Mouse (Mus musculus) heart, embryonic 14.5 days (tissue): ENCODE results near the gene Tomm20. TPM values are rescaled to one million over a fixed set of nuclear protein-coding genes. Genes with fewer than 3 reads are reported as not detected.

ENCODE experiments used
- ATAC-seq: fragments of 200-750 bp; cut with Nextera tagmentation; 2 replicates; pipeline ENCODE4 v1.8.0; 2017; ENCODE audit warnings: low read depth, moderate TSS enrichment; ENCODE audit not compliant: insufficient number of reproducible peaks, insufficient read depth, low FRiP score
- H3K27ac ChIP-seq, 2 experiments: fragments of 200-500 bp in 1 of 2; fragments of 300-500 bp in 1 of 2; sonication (generic) in 1 of 2; replicated peaks in 1 of 2; 2 replicates each; pipeline ENCODE4 v1.5.1; 2012 to 2014; ENCODE audit warnings: low read depth in 2 of 2, low read length in 2 of 2, control low read depth in 1 of 2, mild to moderate bottlenecking in 1 of 2, mixed read lengths in 1 of 2; ENCODE audit not compliant: control insufficient read depth in 1 of 2, insufficient read depth in 1 of 2
- H3K27me3 ChIP-seq: fragments of 300-500 bp; sonication (generic); 2 replicates; pipeline ENCODE4 v1.6.1; 2014; ENCODE audit warnings: mild to moderate bottlenecking, low read length, control low read depth; ENCODE audit not compliant: control insufficient read depth, insufficient read depth
- H3K36me3 ChIP-seq: fragments of 300-500 bp; sonication (generic); 2 replicates; pipeline ENCODE4 v1.6.1; 2014; ENCODE audit warnings: mild to moderate bottlenecking, control low read depth, low read length, mixed read lengths; ENCODE audit not compliant: control insufficient read depth, insufficient read depth
- H3K4me1 ChIP-seq, 2 experiments: fragments of 200-500 bp in 1 of 2; fragments of 300-500 bp in 1 of 2; sonication (generic) in 1 of 2; 2 replicates each; pipeline ENCODE4 v1.6.1; 2012 to 2014; ENCODE audit warnings: low read length in 2 of 2, control low read depth in 1 of 2, mixed read lengths in 1 of 2; ENCODE audit not compliant: control insufficient read depth in 2 of 2, insufficient read depth in 2 of 2
- H3K4me2 ChIP-seq: fragments of 300-500 bp; sonication (generic); 2 replicates; pipeline ENCODE4 v1.6.1; 2014; ENCODE audit warnings: mild to moderate bottlenecking, low read length
- H3K4me3 ChIP-seq, 2 experiments: fragments of 200-500 bp in 1 of 2; fragments of 300-500 bp in 1 of 2; sonication (generic) in 1 of 2; 2 replicates each; pipeline ENCODE4 v1.5.1; 2012 to 2014; ENCODE audit warnings: low read length in 2 of 2, mild to moderate bottlenecking in 2 of 2, control low read depth in 1 of 2, low read depth in 1 of 2, moderate library complexity in 1 of 2; ENCODE audit not compliant: control insufficient read depth in 1 of 2, insufficient read depth in 1 of 2
- H3K9ac ChIP-seq: fragments of 300-500 bp; sonication (generic); 2 replicates; pipeline ENCODE4 v1.6.1; 2014; ENCODE audit warnings: mild to moderate bottlenecking, low read length
- H3K9me3 ChIP-seq: fragments of 300-500 bp; sonication (generic); 2 replicates; pipeline ENCODE4 v1.6.1; 2016; ENCODE audit warnings: low read length, control low read depth; ENCODE audit not compliant: control insufficient read depth
- WGBS: fragments of 180-500 bp; shearing (Covaris S2); extraction: QIAGEN DNeasy Blood & Tissue Kit; methylation state at CpG from one replicate; pipeline ENCODE4 v1.1.7; 2014; 5-methylcytosine and 5-hydroxymethylcytosine counted together
- polyA plus RNA-seq: library from polyadenylated mRNA; unstranded; fragments of >200 nt; fragmentation: Nextera tagmentation; extraction: Ambion mirVana; gene quantifications from 2 replicates; pipeline ENCODE4 v1.2.1, GENCODE M21; 2014

Tomm20 gene
- polyA plus RNA-seq, 1 experiment from 2014 or later, result 197 TPM

GRCm38 (mm10) chr8:126901049-126901448, 44.6 kb downstream of the Tomm20 start:
- H3K4me1 ChIP-seq, result no peaks in the 10 kb centered on the region
- no peak overlapping the region for H3K4me2 ChIP-seq
- no peaks in the 10 kb centered on the region for H3K27me3 ChIP-seq
- ATAC-seq, result no peak
- WGBS, result 60% methylated on average over 2 of the region's 2 CpGs
- no peaks in the 10 kb centered on the region for H3K36me3 ChIP-seq
- no peak overlapping the region for H3K9ac ChIP-seq
- no peak overlapping the region for H3K4me3 ChIP-seq
- peaks cover 4% of the 10 kb centered on the region; the same call in 1 of the 2 replicates for H3K9me3 ChIP-seq
- H3K27ac ChIP-seq, result no peak overlapping the region

- H3K27ac ChIP-seq, result no peak overlapping the region; a peak in 1 of 4 replicates
Measured at GRCm38 (mm10) chr8:126895133-126895532, 50.5 kb downstream of the Tomm20 start.

GRCm38 (mm10) chr8:126887639-126888006, 58.0 kb downstream of the Tomm20 start:
- Histone ChIP-seq H3K36me3 (no peaks in the 10 kb centered on the region), H3K9me3 (no peaks in the 10 kb centered on the region), H3K4me3 (no peak overlapping the region), H3K27me3 (no peaks in the 10 kb centered on the region), H3K4me1 (peaks cover 21 to 30% of the 10 kb centered on the region in 2 experiments), H3K27ac (peak overlapping the region; percentile 84 to 91), H3K4me2 (no peak overlapping the region), H3K9ac (no peak overlapping the region)
- 72% methylated on average over 3 of the region's 3 CpGs for WGBS
- no peak for ATAC-seq

More at GRCm38 (mm10) chr8:126895133-126895532, 50.5 kb downstream of the Tomm20 start:
- Histone ChIP-seq H3K4me1 (peaks cover 7 to 11% of the 10 kb centered on the region in 2 experiments; a peak in 3 of 4 replicates), H3K9me3 (no peaks in the 10 kb centered on the region), H3K27me3 (no peaks in the 10 kb centered on the region), H3K36me3 (no peaks in the 10 kb centered on the region), H3K4me2 (no peak overlapping the region), H3K4me3 (no peak overlapping the region), H3K9ac (no peak overlapping the region)
- 28% methylated on average over 6 of the region's 6 CpGs for WGBS
- 0 out of 2 replicates have a peak, but pooled peaks have one; percentile 21 for ATAC-seq

DNA sequence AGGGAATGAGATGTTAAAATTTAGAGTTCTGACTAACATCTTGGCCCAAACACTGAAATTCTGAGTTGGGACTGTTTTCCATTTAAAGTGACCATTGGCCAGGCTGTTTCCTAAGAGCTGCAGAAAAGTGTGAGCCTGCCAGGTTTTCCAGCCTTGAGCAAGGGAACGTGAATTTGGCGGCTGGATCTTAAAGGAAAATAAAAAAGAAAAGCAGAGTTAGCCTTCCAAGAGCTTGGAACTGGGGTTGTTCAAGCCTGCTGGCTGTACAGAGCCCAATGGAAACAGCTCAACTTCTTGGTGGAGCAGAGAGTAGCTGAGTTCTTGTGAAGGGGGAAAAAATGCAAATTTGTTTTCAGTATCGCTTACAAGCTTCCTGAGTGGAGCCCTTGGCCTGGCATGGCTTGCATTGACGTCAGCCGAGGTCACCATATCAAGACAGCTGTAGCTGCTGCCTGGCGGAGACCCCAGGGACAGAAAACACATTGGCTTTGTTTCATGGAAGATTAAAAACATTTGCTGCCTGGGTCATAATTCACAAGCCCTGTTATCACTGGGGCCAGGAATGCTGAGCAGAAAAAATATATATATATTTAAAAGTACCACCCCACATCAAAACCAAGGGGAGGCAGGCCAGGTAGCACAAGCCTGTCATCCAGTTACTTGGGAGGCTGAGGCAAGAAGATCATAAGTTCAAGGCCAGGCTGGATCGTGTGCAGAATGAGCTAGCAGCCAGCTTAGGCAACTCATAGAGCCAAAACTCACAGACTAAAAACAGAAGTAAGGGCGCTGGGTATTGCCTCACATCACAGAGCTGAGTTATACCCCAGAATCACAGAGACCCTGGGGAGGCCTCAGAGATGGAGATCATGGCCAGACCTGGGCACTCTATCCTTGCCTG, 58.7 kb downstream of the Tomm20 start:
- Histone ChIP-seq H3K36me3 (no peaks in the 10 kb centered on the region), H3K9me3 (no peaks in the 10 kb centered on the region), H3K9ac (no peak overlapping the region), H3K27me3 (no peaks in the 10 kb centered on the region), H3K4me2 (no peak overlapping the region), H3K27ac (peak overlapping the region; percentile 84 to 91), H3K4me1 (peaks cover 27 to 30% of the 10 kb centered on the region in 2 experiments), H3K4me3 (no peak overlapping the region)
- WGBS, result 47% methylated on average over 8 of the region's 8 CpGs
- ATAC-seq, result peak; percentile 51; the same call in 1 of the 2 replicates

DNA sequence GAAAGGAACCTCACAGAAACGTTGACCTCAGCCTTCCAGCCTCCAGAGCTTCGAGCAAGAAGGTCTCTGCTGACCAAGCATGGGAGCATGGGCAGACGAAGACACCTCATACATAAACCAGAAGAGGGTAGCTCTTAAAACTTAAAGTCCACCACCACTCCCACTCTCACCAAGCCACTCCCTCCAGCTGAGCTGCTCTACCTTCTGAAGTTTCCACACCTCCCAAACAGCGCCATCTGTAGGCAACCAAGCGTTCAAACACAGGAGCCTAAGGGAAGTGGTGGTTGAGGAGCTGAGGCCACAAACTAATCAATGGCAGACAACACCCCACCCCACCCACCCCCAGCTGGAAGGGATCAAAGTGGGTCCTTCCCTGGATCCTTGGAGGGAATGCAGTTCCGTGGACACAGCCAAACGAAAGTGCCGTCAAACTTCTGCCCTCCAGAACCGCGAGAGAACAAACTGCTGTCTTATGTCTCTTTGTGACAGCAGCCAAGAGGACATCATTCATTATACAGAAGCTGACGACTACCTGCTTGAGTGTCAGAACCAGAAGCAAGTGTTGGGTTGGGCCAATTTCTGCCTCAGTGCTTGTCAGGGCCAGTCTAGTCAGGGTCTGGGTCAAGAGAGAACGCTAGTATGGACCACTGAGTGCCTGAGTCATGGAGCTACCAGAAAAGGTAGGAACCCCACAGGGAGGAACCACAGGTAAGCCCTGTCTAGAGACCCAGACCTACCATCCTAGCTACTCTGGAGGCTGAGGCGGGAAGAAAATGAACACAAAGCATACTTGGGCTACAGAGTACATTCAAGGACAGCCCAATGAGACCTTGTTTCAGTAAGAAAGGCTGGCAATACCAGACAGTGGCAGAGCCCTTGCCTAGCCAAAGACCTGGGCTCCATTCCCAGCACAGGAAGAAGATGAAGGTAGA, 59.8 kb downstream of the Tomm20 start:
- ATAC-seq, result no peak
- H3K27me3 ChIP-seq, result no peaks in the 10 kb centered on the region
- H3K4me2 ChIP-seq, result no peak overlapping the region
- H3K4me1 ChIP-seq, result peaks cover 34 to 38% of the 10 kb centered on the region in 2 experiments
- H3K9ac ChIP-seq, result no peak overlapping the region
- H3K9me3 ChIP-seq, result no peaks in the 10 kb centered on the region
- H3K36me3 ChIP-seq, result no peaks in the 10 kb centered on the region
- no peak overlapping the region for H3K4me3 ChIP-seq
- 68% methylated on average over 13 of the region's 13 CpGs for WGBS
- H3K27ac ChIP-seq, result peak overlapping the region; percentile 84 to 91

DNA sequence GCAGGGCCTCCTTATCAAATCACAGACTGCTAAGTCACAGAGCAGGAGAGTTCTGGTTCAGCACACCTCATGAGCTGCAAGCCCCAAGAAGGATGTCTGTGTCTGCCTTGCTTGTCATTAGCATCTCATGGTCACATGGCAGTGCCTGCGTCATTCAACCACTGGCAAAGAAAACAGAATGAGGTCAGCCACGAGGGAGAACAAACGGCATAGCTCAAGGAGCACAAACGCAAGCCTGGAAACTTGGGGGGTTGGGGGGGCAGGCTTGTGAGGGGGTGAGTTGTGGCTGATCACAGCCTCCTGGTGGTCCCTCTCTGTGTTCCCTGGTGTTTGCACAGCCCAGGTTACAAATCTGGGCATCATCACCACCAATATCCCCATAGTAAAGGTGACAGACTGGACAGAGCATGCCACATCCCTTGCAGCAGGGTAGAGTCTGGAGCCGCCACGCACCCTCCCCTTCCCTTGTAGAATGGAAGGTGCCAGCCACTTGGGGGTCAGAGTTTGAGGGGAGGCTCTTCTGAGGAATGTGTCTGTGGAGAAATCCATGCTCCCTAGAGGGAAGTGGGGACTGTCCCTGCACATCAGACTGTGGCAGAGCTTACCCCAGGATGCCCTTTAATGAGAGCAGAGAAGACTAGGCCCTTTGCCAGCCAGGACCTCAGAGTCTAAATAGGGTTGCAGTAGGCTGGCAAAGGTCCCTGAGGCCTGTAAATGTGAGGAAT, 61.3 kb downstream of the Tomm20 start:
- Histone ChIP-seq H3K27ac (peak overlapping the region; percentile 68 to 84), H3K4me2 (peak overlapping the region; percentile 21; the same call in 1 of the 2 replicates), H3K4me1 (peaks cover 34 to 38% of the 10 kb centered on the region in 2 experiments), H3K9ac (peak overlapping the region; percentile 50), H3K27me3 (no peaks in the 10 kb centered on the region), H3K4me3 (no peak overlapping the region), H3K36me3 (no peaks in the 10 kb centered on the region), H3K9me3 (no peaks in the 10 kb centered on the region)
- peak; percentile 49 for ATAC-seq
- 25% methylated on average over 6 of the region's 6 CpGs for WGBS

DNA sequence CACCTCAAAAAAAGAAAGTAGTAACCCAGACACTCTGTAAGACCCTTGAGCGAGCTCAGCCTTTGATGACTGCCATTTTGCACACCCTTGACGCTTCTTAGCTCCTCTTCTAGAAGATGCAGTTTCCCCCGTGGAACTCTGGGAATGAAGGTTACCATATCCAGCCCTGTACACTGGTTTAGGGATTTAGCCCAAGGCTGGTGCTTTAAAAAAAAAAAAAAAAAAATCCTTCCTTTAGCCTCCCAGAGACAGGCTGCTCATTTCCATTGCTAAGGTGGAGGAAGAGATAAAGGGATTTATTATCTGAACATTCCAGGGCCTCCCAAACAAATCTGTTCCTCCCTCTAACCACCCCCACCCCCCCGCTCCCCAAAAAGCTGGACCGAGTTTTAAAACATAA, 61.9 kb downstream of the Tomm20 start:
- Histone ChIP-seq H3K36me3 (no peaks in the 10 kb centered on the region), H3K9ac (peak overlapping the region; percentile 50), H3K27me3 (no peaks in the 10 kb centered on the region), H3K4me1 (peaks cover 34 to 39% of the 10 kb centered on the region in 2 experiments), H3K4me2 (peak overlapping the region; percentile 21; the same call in 1 of the 2 replicates), H3K9me3 (no peaks in the 10 kb centered on the region), H3K27ac (peak overlapping the region; percentile 1 to 84; a peak in 3 of 4 replicates), H3K4me3 (no peak overlapping the region)
- 54% methylated on average over 5 of the region's 5 CpGs for WGBS
- ATAC-seq, result no peak
